Mouse (Mus musculus): ENCODE results near the gene Pphln1. TPM values are rescaled to one million over a fixed set of nuclear protein-coding genes. Genes with fewer than 3 reads are reported as not detected.

Pphln1 gene
- polyA plus RNA-seq, 1 experiment from 2014 or later = 43.9 TPM

DNA sequence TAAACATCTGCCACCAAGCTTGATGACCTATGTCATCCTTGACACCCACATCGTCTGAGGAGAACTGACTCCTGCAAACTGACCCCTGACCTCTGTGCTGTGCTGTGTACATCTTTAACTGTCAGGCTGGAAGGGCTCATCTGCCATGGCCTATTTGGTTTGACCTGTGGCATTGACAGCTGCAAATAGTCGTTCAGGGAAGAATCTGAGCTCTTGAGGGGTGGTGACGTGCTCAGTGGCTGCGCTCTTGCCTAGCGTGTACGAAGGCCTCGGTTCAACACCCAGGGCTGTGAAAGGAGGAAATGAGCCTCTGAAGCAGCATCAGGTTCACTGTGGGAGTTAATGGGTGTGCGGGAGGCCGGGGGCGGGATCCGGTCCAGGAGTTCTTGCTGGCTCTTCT is 35.7 kb downstream of the Pphln1 start:
- H3K36me3 ChIP-seq (ENCODE audit: insufficient read depth) = peaks cover 19% of the 10 kb centered on the region
- no peak overlapping the region for H3K4me2 ChIP-seq
- TF ChIP-seq CTCF (IDR thresholded peaks at IDR 0.05; ENCODE audit: low read depth) = no peak
- WGBS = 35% methylated on average over 11 of the region's 11 CpGs
- ATAC-seq (ENCODE audit: insufficient read depth) (peak; percentile 75), DNase-seq (peak; percentile 35)
- H3K4me1 ChIP-seq (ENCODE audit: insufficient read depth) = no peaks in the 10 kb centered on the region
- H3K9me3 ChIP-seq (ENCODE audit: low read depth, low read length) = no peaks in the 10 kb centered on the region
- no peak overlapping the region; the same call in 1 of the 2 replicates for H3K27ac ChIP-seq (ENCODE audit: low read depth)
- H3K4me3 ChIP-seq (ENCODE audit: low read depth, low read length) = no peak overlapping the region
- H3K27me3 ChIP-seq (ENCODE audit: insufficient read depth, low read length) = no peaks in the 10 kb centered on the region
- H3K9ac ChIP-seq = no peak overlapping the region

DNA sequence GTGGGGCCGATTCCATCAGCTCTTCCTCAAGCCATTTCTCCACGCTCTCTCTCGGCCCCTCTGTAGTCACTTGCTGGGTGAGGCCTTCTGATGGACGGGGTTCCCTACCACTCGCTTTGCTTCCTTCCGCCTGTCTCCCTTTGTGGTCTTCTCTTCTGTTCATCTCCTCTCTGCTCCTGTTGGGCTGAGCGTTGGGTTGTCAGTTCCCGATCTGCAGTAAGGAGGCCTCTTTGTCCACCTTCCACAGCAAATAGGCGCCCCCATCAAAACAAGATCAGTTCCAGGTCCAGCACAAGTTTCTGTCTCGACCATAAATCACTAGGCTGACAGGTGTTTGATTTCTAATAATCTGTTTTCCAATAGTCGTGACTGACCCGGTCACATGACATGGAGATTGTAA is 37.8 kb downstream of the Pphln1 start:
- Histone ChIP-seq H3K4me1 (ENCODE audit: insufficient read depth) (no peaks in the 10 kb centered on the region), H3K4me3 (ENCODE audit: low read depth, low read length) (no peak overlapping the region), H3K27me3 (ENCODE audit: insufficient read depth, low read length) (no peaks in the 10 kb centered on the region), H3K36me3 (ENCODE audit: insufficient read depth) (peaks cover 17% of the 10 kb centered on the region), H3K4me2 (no peak overlapping the region), H3K9me3 (ENCODE audit: low read depth, low read length) (no peaks in the 10 kb centered on the region), H3K27ac (ENCODE audit: low read depth) (no peak overlapping the region), H3K9ac (no peak overlapping the region)
- WGBS = 79% methylated on average over 12 of the region's 12 CpGs
- no peak for ATAC-seq (ENCODE audit: insufficient read depth)
- DNase-seq = no peak
- no peak for TF ChIP-seq CTCF (IDR thresholded peaks at IDR 0.05; ENCODE audit: low read depth)

DNA sequence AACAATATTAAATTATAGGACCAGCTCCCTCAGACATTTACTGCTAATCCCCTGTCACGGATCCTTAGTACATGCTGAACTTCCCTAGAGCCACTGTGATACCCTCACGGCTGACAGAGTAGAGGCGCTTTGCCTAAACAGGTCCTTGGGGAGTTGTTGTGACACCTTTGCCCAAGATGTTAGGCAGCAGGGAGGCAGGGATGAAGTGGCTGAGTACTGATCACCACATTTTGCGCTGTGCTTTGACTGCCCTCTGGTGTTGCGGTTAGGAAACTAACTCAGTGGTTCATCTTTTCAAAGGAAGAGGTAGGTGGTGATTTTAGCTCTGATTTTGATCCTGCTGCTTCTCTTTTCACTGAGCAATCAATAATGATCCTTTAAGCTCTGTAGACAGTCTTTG is 40.5 kb downstream of the Pphln1 start:
- no peaks in the 10 kb centered on the region for H3K9me3 ChIP-seq (ENCODE audit: low read depth, low read length)

DNA sequence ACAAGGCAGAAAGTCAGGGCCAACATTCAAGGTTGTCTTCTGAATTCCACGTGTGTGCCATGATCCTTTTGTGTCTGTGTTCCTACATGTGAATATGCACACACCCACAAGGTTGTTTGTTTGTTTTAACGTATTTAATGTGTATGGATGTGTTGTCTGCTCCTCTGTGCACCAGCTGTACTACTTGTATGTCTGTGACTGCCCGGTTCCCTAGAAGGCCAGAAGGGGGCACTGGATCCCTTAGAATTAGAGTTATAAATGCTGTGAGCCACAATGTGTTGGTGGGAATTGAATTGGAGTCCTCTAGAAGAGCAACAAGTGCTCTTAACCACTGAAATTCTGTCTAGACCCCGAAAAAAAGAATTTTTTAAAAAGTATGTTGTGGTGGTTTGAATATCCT is 44.1 kb downstream of the Pphln1 start:
- no peak overlapping the region for H3K4me2 ChIP-seq
- peak; percentile 27 for DNase-seq
- 91% methylated on average over 4 of the region's 4 CpGs for WGBS
- no peak overlapping the region for H3K27ac ChIP-seq (ENCODE audit: low read depth)
- H3K9ac ChIP-seq = no peak overlapping the region
- no peaks in the 10 kb centered on the region for H3K9me3 ChIP-seq (ENCODE audit: low read depth, low read length)
- H3K4me1 ChIP-seq (ENCODE audit: insufficient read depth) = no peaks in the 10 kb centered on the region
- no peaks in the 10 kb centered on the region for H3K27me3 ChIP-seq (ENCODE audit: insufficient read depth, low read length)
- H3K36me3 ChIP-seq (ENCODE audit: insufficient read depth) = peaks cover 39% of the 10 kb centered on the region
- H3K4me3 ChIP-seq (ENCODE audit: low read depth, low read length) = no peak overlapping the region
- peak; percentile 28; the same call in 1 of the 2 replicates for TF ChIP-seq CTCF (IDR thresholded peaks at IDR 0.05; ENCODE audit: low read depth)
- ATAC-seq (ENCODE audit: insufficient read depth) = no peak

More for the DNA sequence above, 40.5 kb downstream of the Pphln1 start:
- H3K4me1 ChIP-seq (ENCODE audit: insufficient read depth) = no peaks in the 10 kb centered on the region
- ATAC-seq (ENCODE audit: insufficient read depth) = no peak; the same call in 1 of the 2 replicates
- H3K9ac ChIP-seq = no peak overlapping the region
- H3K4me3 ChIP-seq (ENCODE audit: low read depth, low read length) = no peak overlapping the region
- no peaks in the 10 kb centered on the region for H3K27me3 ChIP-seq (ENCODE audit: insufficient read depth, low read length)
- H3K27ac ChIP-seq (ENCODE audit: low read depth) = no peak overlapping the region
- H3K36me3 ChIP-seq (ENCODE audit: insufficient read depth) = peaks cover 39% of the 10 kb centered on the region
- WGBS = 42% methylated on average over 5 of the region's 5 CpGs
- H3K4me2 ChIP-seq = no peak overlapping the region
- peak; percentile 80 for DNase-seq
- TF ChIP-seq CTCF (IDR thresholded peaks at IDR 0.05; ENCODE audit: low read depth) = peak; percentile 85

DNA sequence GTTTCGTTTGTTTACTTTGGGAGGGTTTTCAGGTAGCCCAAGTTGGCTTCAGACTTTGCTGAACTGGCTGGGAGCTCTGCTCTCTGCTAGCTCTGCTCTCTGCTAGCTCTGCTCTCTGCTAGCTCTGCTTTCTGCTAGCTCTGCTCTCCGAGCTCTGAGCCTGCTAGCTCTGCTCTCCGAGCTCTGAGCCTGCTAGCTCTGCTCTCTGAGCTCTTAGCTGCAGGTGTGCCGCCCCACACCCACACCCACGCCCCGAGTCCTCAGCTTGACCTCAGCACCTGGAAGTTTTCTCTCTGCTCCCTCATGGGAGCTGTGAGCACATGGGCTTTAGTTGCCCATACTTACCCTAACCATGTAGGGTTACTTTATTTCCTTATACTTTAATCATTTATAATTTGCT is 45.5 kb downstream of the Pphln1 start:
- Histone ChIP-seq H3K4me1 (ENCODE audit: insufficient read depth) (no peaks in the 10 kb centered on the region), H3K9ac (no peak overlapping the region), H3K36me3 (ENCODE audit: insufficient read depth) (peaks cover 33% of the 10 kb centered on the region), H3K27me3 (ENCODE audit: insufficient read depth, low read length) (no peaks in the 10 kb centered on the region), H3K4me3 (ENCODE audit: low read depth, low read length) (no peak overlapping the region), H3K27ac (ENCODE audit: low read depth) (no peak overlapping the region), H3K4me2 (no peak overlapping the region), H3K9me3 (ENCODE audit: low read depth, low read length) (no peaks in the 10 kb centered on the region)
- 84% methylated on average over 6 of the region's 6 CpGs for WGBS
- ATAC-seq (ENCODE audit: insufficient read depth) (no peak), DNase-seq (no peak)
- no peak for TF ChIP-seq CTCF (IDR thresholded peaks at IDR 0.05; ENCODE audit: low read depth)

DNA sequence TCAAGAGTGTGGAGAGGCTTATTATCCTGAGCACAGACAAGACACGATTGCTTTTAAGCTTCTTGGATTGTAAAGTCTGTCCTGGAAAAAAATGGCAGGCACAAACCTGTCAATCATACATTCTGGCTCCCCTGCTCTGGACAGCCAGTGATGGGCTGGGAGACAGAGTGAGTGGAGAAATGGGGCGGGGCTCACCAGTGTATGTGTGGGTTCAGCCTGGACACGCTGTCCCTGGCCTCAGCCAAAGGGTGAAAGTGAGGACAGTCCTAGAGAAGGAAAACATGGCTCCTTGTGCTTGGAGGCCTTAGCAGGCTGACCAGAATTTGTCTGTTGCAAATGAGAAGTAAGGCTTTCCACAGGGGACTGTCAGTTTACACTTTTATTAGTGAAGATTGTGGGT is 50.7 kb downstream of the Pphln1 start:
- Histone ChIP-seq H3K27me3 (ENCODE audit: insufficient read depth, low read length) (no peaks in the 10 kb centered on the region), H3K4me1 (ENCODE audit: insufficient read depth) (no peaks in the 10 kb centered on the region), H3K4me3 (ENCODE audit: low read depth, low read length) (no peak overlapping the region), H3K4me2 (no peak overlapping the region), H3K9ac (no peak overlapping the region), H3K36me3 (ENCODE audit: insufficient read depth) (peaks cover 8% of the 10 kb centered on the region; the same call in 1 of the 2 replicates), H3K27ac (ENCODE audit: low read depth) (no peak overlapping the region), H3K9me3 (ENCODE audit: low read depth, low read length) (no peaks in the 10 kb centered on the region)
- 62% methylated on average over 3 of the region's 3 CpGs for WGBS
- ATAC-seq (ENCODE audit: insufficient read depth) (peak; percentile 60; the same call in 1 of the 2 replicates), DNase-seq (no peak)
- no peak for TF ChIP-seq CTCF (IDR thresholded peaks at IDR 0.05; ENCODE audit: low read depth)

DNA sequence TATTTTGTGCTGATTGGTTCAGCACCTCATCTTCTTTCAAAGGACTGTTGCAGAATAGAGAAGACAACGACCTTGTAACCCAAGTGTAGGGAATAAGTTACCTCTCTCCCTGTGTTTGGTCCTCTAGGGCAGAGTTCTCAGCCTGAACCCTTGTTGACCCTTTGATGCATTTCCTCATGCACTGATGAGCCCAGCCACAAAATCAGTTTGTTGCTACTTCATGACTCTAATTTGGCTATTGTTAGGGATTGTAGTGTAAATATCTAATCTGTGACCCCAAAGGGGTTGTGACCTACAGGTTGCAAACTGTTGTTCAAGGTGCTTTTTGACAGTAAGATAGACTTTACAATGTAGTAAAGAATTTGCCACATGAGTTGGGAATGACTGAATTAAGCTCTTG is 55.1 kb downstream of the Pphln1 start:
- DNase-seq (no peak), ATAC-seq (ENCODE audit: insufficient read depth) (no peak)
- no peaks in the 10 kb centered on the region for H3K4me1 ChIP-seq (ENCODE audit: insufficient read depth)
- TF ChIP-seq CTCF (IDR thresholded peaks at IDR 0.05; ENCODE audit: low read depth) = no peak
- H3K9me3 ChIP-seq (ENCODE audit: low read depth, low read length) = no peaks in the 10 kb centered on the region
- 76% methylated on average over 1 of the region's 1 CpGs for WGBS
- no peak overlapping the region for H3K9ac ChIP-seq
- H3K27me3 ChIP-seq (ENCODE audit: insufficient read depth, low read length) = no peaks in the 10 kb centered on the region
- H3K36me3 ChIP-seq (ENCODE audit: insufficient read depth) = peaks cover 13% of the 10 kb centered on the region
- H3K27ac ChIP-seq (ENCODE audit: low read depth) = no peak overlapping the region
- no peak overlapping the region for H3K4me2 ChIP-seq
- H3K4me3 ChIP-seq (ENCODE audit: low read depth, low read length) = no peak overlapping the region

DNA sequence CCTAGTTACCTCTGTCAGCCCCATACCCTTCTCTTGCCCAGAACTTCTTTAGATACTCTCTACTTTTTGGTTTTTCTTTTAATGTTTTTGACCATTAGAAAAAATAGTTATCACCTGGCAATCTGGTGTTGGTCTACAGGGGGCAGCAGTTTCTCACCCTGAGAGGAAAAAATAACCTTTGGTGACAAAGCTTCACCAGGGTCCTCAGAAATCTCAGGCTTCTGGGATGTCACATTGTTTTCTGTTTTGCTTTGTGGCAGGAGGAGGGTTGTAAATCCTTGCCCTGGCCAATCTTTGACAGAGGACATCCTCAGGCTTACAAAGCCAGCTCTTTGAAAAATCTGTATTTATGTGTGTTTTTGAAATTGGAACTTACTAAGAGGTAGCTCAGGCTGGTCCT is 57.9 kb downstream of the Pphln1 start:
- Histone ChIP-seq H3K27me3 (ENCODE audit: insufficient read depth, low read length) (no peaks in the 10 kb centered on the region), H3K9me3 (ENCODE audit: low read depth, low read length) (no peaks in the 10 kb centered on the region), H3K4me2 (no peak overlapping the region), H3K9ac (no peak overlapping the region), H3K36me3 (ENCODE audit: insufficient read depth) (peaks cover 20% of the 10 kb centered on the region), H3K27ac (ENCODE audit: low read depth) (no peak overlapping the region), H3K4me1 (ENCODE audit: insufficient read depth) (no peaks in the 10 kb centered on the region), H3K4me3 (ENCODE audit: low read depth, low read length) (no peak overlapping the region)
- ATAC-seq (ENCODE audit: insufficient read depth) (no peak), DNase-seq (peak; percentile 28)
- TF ChIP-seq CTCF (IDR thresholded peaks at IDR 0.05; ENCODE audit: low read depth) = peak; percentile 22; the same call in 1 of the 2 replicates

Data from lung, embryonic 14.5 days (tissue).